Mouse (Mus musculus) embryo, embryonic 9.5 days (tissue): Measurements from ENCODE around the gene Jup.
A peak's percentile ranks its signal among the peaks of the same experiment; 100 is the strongest.

ENCODE experiments used
- DNase-seq: peaks from one replicate; pipeline ENCODE4 v3.0.0-alpha.2; 2017; ENCODE audit errors: extremely low spot score

The Jup gene

GRCm38 (mm10) chr11:100408076-100408834 lies 10.7 kb upstream of the Jup start:
- peak; percentile 53 for DNase-seq

- DNase-seq = no peak
Observed at GRCm38 (mm10) chr11:100406995-100407705, 9.6 kb upstream of the Jup start.

- DNase-seq = no peak
Observed at GRCm38 (mm10) chr11:100406273-100406672, 8.7 kb upstream of the Jup start.

- DNase-seq = no peak
Observed at GRCm38 (mm10) chr11:100404456-100405074, 7.0 kb upstream of the Jup start.

GRCm38 (mm10) chr11:100403445-100404134 lies 6.0 kb upstream of the Jup start:
- no peak for DNase-seq

GRCm38 (mm10) chr11:100402682-100403081 lies 5.1 kb upstream of the Jup start:
- no peak for DNase-seq

GRCm38 (mm10) chr11:100402240-100402639 lies 4.7 kb upstream of the Jup start:
- no peak for DNase-seq

- no peak for DNase-seq
Observed at GRCm38 (mm10) chr11:100400842-100401241, 3.3 kb upstream of the Jup start.

GRCm38 (mm10) chr11:100399727-100400538 lies 2.4 kb upstream of the Jup start:
- DNase-seq = no peak

- no peak for DNase-seq
Observed at GRCm38 (mm10) chr11:100399320-100399719, 1.8 kb upstream of the Jup start.

GRCm38 (mm10) chr11:100398517-100398916 lies 954 bp upstream of the Jup start:
- DNase-seq = no peak

- no peak for DNase-seq
Observed at GRCm38 (mm10) chr11:100396886-100397599, 520 bp downstream of the Jup start.

GRCm38 (mm10) chr11:100395861-100396631 lies 1.5 kb downstream of the Jup start:
- DNase-seq = peak; percentile 32

- no peak for DNase-seq
Observed at GRCm38 (mm10) chr11:100395200-100395599, 2.4 kb downstream of the Jup start.

GRCm38 (mm10) chr11:100394353-100395074 lies 3.0 kb downstream of the Jup start:
- no peak for DNase-seq

- DNase-seq = no peak
Observed at GRCm38 (mm10) chr11:100393733-100394132, 3.8 kb downstream of the Jup start.

GRCm38 (mm10) chr11:100392958-100393357 lies 4.6 kb downstream of the Jup start:
- DNase-seq = no peak

- DNase-seq = no peak
Observed at GRCm38 (mm10) chr11:100391884-100392345, 5.6 kb downstream of the Jup start.
